Mouse (Mus musculus) cortical plate, adult 2 months (tissue): Measurements from ENCODE around the gene Olfr504.

Source experiments
- CTCF ChIP-seq: fragments of 200-500 bp; IDR thresholded peaks from 2 replicates; pipeline ENCODE4 v1.5.1; 2011; ENCODE audit warnings: mild to moderate bottlenecking, control low read depth, low read length; ENCODE audit not compliant: insufficient read depth; ENCODE audit errors: extremely low read depth
- POLR2A ChIP-seq: fragments of 200-500 bp; IDR thresholded peaks from 2 replicates; pipeline ENCODE4 v1.6.1; 2011; ENCODE audit warnings: mild to moderate bottlenecking, low read length, control low read depth; ENCODE audit not compliant: insufficient read depth; ENCODE audit errors: extremely low read depth

GRCm38 (mm10) chr7:108614110-108614509 lies 48.5 kb upstream of the Olfr504 start:
- TF ChIP-seq POLR2A (no peak), CTCF (no peak)
